Mouse (Mus musculus): ENCODE measurements around the gene Rab31. TPM values are rescaled to one million over a fixed set of nuclear protein-coding genes. Genes with fewer than 3 reads are reported as not detected.

Rab31 gene
- polyA plus RNA-seq, 1 experiment from 2014 or later: 32.5 TPM

- H3K27me3 ChIP-seq (replicated peaks): no peaks in the 10 kb centered on the region
- H3K36me3 ChIP-seq: no peaks in the 10 kb centered on the region
- no peak overlapping the region for H3K4me2 ChIP-seq (replicated peaks)
- no peak overlapping the region for H3K27ac ChIP-seq
- no peak overlapping the region for H3K4me3 ChIP-seq (replicated peaks)
- H3K9ac ChIP-seq: no peak overlapping the region
- ATAC-seq: no peak
- H3K9me3 ChIP-seq: no peaks in the 10 kb centered on the region
- H3K4me1 ChIP-seq (replicated peaks): peaks cover 25% of the 10 kb centered on the region
These were observed 167.7 kb downstream of the Rab31 start for GRCm38 (mm10) chr17:65604892-65605291.

GRCm38 (mm10) chr17:65604315-65604714, 168.2 kb downstream of the Rab31 start:
- Histone ChIP-seq H3K4me1 (replicated peaks) (peaks cover 22% of the 10 kb centered on the region), H3K4me3 (replicated peaks) (no peak overlapping the region), H3K36me3 (no peaks in the 10 kb centered on the region), H3K9ac (no peak overlapping the region), H3K9me3 (no peaks in the 10 kb centered on the region), H3K27ac (no peak overlapping the region), H3K4me2 (replicated peaks) (no peak overlapping the region), H3K27me3 (replicated peaks) (no peaks in the 10 kb centered on the region)
- ATAC-seq: no peak

Other genes with a start within 250 kb of the Rab31 start
- not detected in 2 replicates for gene Tmem232, start 232.0 kb downstream of the Rab31 start, polyA plus RNA-seq (2015; fragmentation: Nextera tagmentation; extraction: Ambion mirVana)
- 206 and 240 TPM in 2 replicates for gene Vapa, start 159.2 kb downstream of the Rab31 start, polyA plus RNA-seq (2015; fragmentation: Nextera tagmentation; extraction: Ambion mirVana)
- not detected in 2 replicates for gene Txndc2, start 130.6 kb downstream of the Rab31 start, polyA plus RNA-seq (2015; fragmentation: Nextera tagmentation; extraction: Ambion mirVana)
- 32.5 and 35.1 TPM in 2 replicates for gene Ppp4r1, start 9.8 kb upstream of the Rab31 start, polyA plus RNA-seq (2015; fragmentation: Nextera tagmentation; extraction: Ambion mirVana)
- 64.3 and 74.9 TPM in 2 replicates for gene Ralbp1, start 113.0 kb upstream of the Rab31 start, polyA plus RNA-seq (2015; fragmentation: Nextera tagmentation; extraction: Ambion mirVana)
- 74.6 and 82.4 TPM in 2 replicates for gene Twsg1, start 178.5 kb upstream of the Rab31 start, polyA plus RNA-seq (2015; fragmentation: Nextera tagmentation; extraction: Ambion mirVana)

Measured in intestine, embryonic 15.5 days (tissue).